Mouse (Mus musculus): ENCODE results near the gene Sh2d3c. TPM values are rescaled to one million over a fixed set of nuclear protein-coding genes. Genes with fewer than 3 reads are reported as not detected.

Sh2d3c gene
- total and polyA plus RNA-seq, 2 experiments from 2014 or later, result 46.2 to 54.4 TPM

DNA sequence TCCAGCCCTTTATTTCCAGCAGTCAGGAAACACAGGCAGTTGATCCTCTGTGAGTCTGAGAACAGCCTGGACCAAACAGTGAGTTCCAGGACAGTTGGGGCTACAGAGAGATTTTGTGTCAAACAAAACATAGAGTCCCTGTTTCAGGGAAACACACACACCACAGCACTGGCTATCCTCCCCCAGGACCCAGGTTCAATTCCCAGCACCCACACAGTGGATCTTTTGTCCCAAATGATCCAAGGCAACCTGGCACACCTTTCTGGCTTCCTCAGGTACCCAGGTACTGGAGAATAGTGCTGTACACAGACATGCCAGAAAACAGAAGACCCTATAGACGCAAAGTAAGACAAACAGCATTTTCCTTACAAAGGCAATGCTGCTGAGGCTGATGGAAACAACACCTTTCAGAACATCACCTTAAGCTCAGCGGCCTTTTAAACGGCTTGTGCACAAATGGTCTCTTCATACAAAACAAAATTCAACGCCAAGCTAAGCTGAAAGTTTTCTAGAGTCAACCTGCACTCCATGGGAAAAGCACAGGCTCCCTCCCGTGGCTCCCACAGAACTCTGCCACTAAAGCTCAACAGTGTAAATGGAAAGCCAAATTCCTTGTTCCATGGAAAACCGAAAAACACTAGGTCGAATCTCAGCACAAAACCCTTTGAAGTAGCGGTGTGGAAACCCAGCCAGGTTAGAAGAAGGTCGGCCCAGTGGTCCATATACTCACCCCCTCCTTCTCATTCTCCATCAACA lies 9.4 kb upstream of the Sh2d3c start:
- peak overlapping the region; percentile 86; the same call in 1 of the 2 replicates for H3K9ac ChIP-seq (replicated peaks; ENCODE audit: low read length, poor library complexity, severe bottlenecking)
- WGBS, result 30% methylated on average over 9 of the region's 9 CpGs
- DNase-seq (ENCODE audit: low spot score) (no peak), ATAC-seq (ENCODE audit: low FRiP score) (no peak)
- peak; percentile 27; the same call in 1 of the 2 replicates for TF ChIP-seq CTCF (IDR thresholded peaks at IDR 0.05)
- H3K4me2 ChIP-seq (ENCODE audit: low read depth, low read length, poor library complexity, severe bottlenecking), result peak overlapping the region; percentile 97
- peaks cover 33% of the 10 kb centered on the region for H3K36me3 ChIP-seq (ENCODE audit: insufficient read depth, low read length)
- peak overlapping the region; percentile 90 for H3K4me3 ChIP-seq (ENCODE audit: low read depth, low read length)
- no peaks in the 10 kb centered on the region for H3K27me3 ChIP-seq (ENCODE audit: insufficient read depth, low read length)
- H3K27ac ChIP-seq (ENCODE audit: low read depth, low read length), result 0 out of 2 replicates have a peak overlapping the region, but pooled peaks have one; percentile 92
- no peaks in the 10 kb centered on the region for H3K9me3 ChIP-seq (ENCODE audit: low read length)
- H3K4me1 ChIP-seq (ENCODE audit: insufficient read depth, low read length), result peaks cover 8% of the 10 kb centered on the region; the same call in 1 of the 2 replicates

DNA sequence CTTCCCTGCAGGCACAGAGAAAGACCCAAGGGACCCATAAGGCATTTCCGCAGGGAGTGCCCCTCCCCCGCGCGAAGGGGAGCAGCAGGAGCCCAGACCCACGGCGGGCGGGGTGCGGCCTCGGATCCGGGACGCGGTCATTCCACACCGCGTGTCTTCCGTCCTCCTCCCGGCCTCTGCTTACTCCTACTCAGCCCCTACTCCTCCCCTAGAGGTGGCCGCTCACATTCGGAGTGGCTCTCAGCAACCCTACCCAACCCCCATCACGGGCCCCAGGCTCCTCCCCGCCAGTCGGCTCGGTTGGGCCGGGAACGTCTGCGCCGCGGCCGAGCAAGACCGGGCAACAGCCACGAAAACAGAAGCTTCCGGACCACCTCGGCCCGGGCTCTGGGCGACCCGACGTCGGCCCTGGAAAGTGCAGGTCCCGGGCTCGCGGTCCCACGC lies 8.7 kb upstream of the Sh2d3c start:
- TF ChIP-seq CTCF (IDR thresholded peaks at IDR 0.05), result no peak
- ATAC-seq (ENCODE audit: low FRiP score) (peak; percentile 34), DNase-seq (ENCODE audit: low spot score) (peak; percentile 27)
- peak overlapping the region; percentile 90 for H3K4me3 ChIP-seq (ENCODE audit: low read depth, low read length)
- under 1% methylated on average over 41 of the region's 41 CpGs for WGBS
- no peaks in the 10 kb centered on the region for H3K27me3 ChIP-seq (ENCODE audit: insufficient read depth, low read length)
- peaks cover 27% of the 10 kb centered on the region for H3K36me3 ChIP-seq (ENCODE audit: insufficient read depth, low read length)
- no peaks in the 10 kb centered on the region for H3K9me3 ChIP-seq (ENCODE audit: low read length)
- H3K4me1 ChIP-seq (ENCODE audit: insufficient read depth, low read length), result peaks cover 8% of the 10 kb centered on the region; the same call in 1 of the 2 replicates
- peak overlapping the region; percentile 86 for H3K9ac ChIP-seq (replicated peaks; ENCODE audit: low read length, poor library complexity, severe bottlenecking)
- peak overlapping the region; percentile 92; the same call in 1 of the 2 replicates for H3K27ac ChIP-seq (ENCODE audit: low read depth, low read length)
- peak overlapping the region; percentile 97 for H3K4me2 ChIP-seq (ENCODE audit: low read depth, low read length, poor library complexity, severe bottlenecking)

DNA sequence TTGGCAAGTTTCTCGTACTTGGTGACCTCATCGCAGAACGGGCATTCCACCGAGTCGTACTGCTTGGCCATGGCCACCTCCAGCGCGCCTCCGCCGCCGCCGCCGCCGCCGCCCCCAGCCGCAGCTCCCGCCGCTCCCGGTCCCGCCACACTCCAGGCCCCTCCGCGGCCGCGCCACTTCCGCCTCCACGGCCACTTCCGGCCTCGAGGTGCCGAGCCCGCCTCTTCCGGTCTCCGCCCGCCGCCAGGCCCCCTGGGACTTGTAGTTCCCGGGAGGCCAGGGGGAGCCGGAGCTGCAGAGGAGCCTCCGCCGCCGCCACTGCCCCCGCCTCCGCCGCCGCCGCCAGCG lies 8.3 kb upstream of the Sh2d3c start:
- peak overlapping the region; percentile 97 for H3K4me2 ChIP-seq (ENCODE audit: low read depth, low read length, poor library complexity, severe bottlenecking)
- peak overlapping the region; percentile 90 for H3K4me3 ChIP-seq (ENCODE audit: low read depth, low read length)
- TF ChIP-seq CTCF (IDR thresholded peaks at IDR 0.05), result no peak
- DNase-seq (ENCODE audit: low spot score), result peak; percentile 93
- no peaks in the 10 kb centered on the region for H3K27me3 ChIP-seq (ENCODE audit: insufficient read depth, low read length)
- H3K36me3 ChIP-seq (ENCODE audit: insufficient read depth, low read length), result peaks cover 26% of the 10 kb centered on the region
- peak overlapping the region; percentile 86 for H3K9ac ChIP-seq (replicated peaks; ENCODE audit: low read length, poor library complexity, severe bottlenecking)
- peak; percentile 91 for ATAC-seq (ENCODE audit: low FRiP score)
- peak overlapping the region; percentile 92 for H3K27ac ChIP-seq (ENCODE audit: low read depth, low read length)
- no peaks in the 10 kb centered on the region for H3K9me3 ChIP-seq (ENCODE audit: low read length)
- under 1% methylated on average over 27 of the region's 44 CpGs for WGBS
- H3K4me1 ChIP-seq (ENCODE audit: insufficient read depth, low read length), result peaks cover 8% of the 10 kb centered on the region; the same call in 1 of the 2 replicates

DNA sequence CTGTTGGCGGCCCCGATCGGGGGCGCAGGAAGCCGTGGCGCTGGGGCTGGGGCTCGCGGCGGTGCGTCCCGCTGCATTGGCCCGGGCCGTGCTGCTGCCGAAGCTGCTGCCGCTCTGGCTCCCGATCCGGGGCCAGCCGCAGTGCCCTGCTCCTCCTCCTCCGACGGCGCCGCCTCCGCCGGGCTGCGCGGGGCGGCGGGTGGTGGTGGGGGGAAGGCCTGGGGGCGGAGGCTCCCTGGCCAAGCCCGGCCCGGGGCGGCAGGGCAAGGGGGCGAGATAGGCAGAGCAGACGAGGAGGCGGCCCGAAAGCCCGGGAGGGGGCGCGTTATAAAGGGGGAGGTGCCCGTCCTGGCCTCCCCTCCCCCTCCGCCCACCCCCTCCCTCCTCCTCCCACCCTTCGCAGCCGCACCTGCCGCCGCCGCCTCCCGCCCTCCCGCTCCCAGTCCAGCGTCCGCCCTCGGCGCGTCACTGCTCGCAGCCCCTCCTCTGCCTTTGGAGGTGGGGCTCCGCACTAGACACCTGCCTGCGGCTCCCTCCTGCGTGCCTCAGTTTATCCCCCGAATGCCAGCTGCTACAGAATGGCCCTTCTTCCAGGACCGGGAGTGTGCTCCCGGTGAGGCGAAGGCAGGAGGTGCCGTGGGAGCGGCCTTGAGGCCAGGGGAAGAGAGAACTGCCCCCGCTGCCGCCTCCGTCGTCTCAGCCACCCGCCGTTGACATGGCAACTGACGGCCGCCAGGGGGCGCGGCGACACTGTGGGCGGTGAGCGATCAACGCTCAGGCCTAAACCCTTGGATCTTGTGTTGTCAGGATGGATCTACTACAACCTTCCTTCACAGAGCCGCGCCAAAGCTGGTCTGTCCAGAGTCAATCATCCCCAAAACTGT lies 7.7 kb upstream of the Sh2d3c start, which contains the start of gene Cdk9:
Gene Cdk9, minus strand, starts transcription at position 143 of the 884 bp plus-strand sequence.
- Histone ChIP-seq H3K27ac (ENCODE audit: low read depth, low read length) (peak within 1 kb of the TSS; percentile 92), H3K9me3 (ENCODE audit: low read length) (no peaks in the 10 kb centered on the region), H3K36me3 (ENCODE audit: insufficient read depth, low read length) (peaks cover 22% of the 10 kb centered on the region), H3K4me1 (ENCODE audit: insufficient read depth, low read length) (peaks cover 8% of the 10 kb centered on the region; the same call in 1 of the 2 replicates), H3K9ac (replicated peaks; ENCODE audit: low read length, poor library complexity, severe bottlenecking) (peak within 1 kb of the TSS; percentile 86), H3K27me3 (ENCODE audit: insufficient read depth, low read length) (no peaks in the 10 kb centered on the region), H3K4me2 (ENCODE audit: low read depth, low read length, poor library complexity, severe bottlenecking) (peak within 1 kb of the TSS; percentile 97), H3K4me3 (ENCODE audit: low read depth, low read length) (peak within 1 kb of the TSS; percentile 90)
- WGBS, result under 1% methylated on average over 37 of the region's 79 CpGs
- DNase-seq (ENCODE audit: low spot score) (peak; percentile 92), ATAC-seq (ENCODE audit: low FRiP score) (peak; percentile 91)
- peak; percentile 99 for TF ChIP-seq CTCF (IDR thresholded peaks at IDR 0.05)

DNA sequence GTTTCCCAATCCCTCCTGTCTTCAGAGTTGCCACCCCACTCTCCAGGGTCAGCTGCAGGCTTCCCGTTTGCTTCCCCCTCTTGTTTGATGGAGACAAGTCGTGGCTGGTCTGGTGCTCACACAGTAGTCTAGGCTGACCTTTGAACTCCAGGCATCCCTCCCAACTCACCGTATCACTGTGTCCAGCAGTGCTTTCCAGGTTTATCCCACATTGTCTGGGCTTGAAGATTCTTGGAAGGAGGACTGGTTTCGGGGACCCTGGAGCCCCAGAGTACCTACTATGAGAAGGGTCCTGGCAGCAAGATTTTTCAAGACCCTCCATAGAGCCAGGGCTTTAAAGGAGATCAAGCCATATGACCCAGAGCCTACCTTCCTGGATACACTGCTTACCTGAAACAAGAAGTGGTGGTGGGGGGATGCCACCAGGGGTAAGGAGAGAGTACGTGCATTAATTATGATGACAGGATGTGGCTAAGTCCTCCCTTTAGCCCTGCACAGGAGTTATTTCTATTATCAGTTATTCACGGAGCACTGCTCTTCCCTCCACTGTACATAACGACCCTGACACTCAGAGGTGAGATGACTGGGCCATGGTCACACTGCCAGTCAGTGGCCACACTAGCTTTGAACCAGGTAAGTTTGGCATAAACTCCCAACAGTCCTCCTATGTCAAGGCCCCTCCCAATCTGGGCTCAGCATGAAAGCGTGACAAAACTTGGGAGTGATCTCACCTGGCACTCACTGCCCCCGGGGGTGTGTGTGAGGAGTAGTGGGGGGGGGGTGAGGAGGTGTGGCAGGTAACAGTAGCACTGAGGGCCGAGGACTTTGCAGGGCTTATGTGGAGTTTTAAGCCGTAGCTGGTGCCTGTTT lies 6.5 kb upstream of the Sh2d3c start:
- H3K9ac ChIP-seq (replicated peaks; ENCODE audit: low read length, poor library complexity, severe bottlenecking), result peak overlapping the region; percentile 86; the same call in 1 of the 2 replicates
- no peaks in the 10 kb centered on the region for H3K9me3 ChIP-seq (ENCODE audit: low read length)
- TF ChIP-seq CTCF (IDR thresholded peaks at IDR 0.05), result no peak
- H3K4me1 ChIP-seq (ENCODE audit: insufficient read depth, low read length), result peaks cover 8% of the 10 kb centered on the region; the same call in 1 of the 2 replicates
- WGBS, result 66% methylated on average over 11 of the region's 11 CpGs
- peak overlapping the region; percentile 97; the same call in 1 of the 2 replicates for H3K4me2 ChIP-seq (ENCODE audit: low read depth, low read length, poor library complexity, severe bottlenecking)
- no peak for DNase-seq (ENCODE audit: low spot score)
- peaks cover 15% of the 10 kb centered on the region for H3K36me3 ChIP-seq (ENCODE audit: insufficient read depth, low read length)
- peak overlapping the region; percentile 92 for H3K27ac ChIP-seq (ENCODE audit: low read depth, low read length)
- no peaks in the 10 kb centered on the region for H3K27me3 ChIP-seq (ENCODE audit: insufficient read depth, low read length)
- ATAC-seq (ENCODE audit: low FRiP score), result no peak
- no peak overlapping the region for H3K4me3 ChIP-seq (ENCODE audit: low read depth, low read length)
